Mouse (Mus musculus): ENCODE measurements around the gene Slc6a9.

The Slc6a9 gene

DNA sequence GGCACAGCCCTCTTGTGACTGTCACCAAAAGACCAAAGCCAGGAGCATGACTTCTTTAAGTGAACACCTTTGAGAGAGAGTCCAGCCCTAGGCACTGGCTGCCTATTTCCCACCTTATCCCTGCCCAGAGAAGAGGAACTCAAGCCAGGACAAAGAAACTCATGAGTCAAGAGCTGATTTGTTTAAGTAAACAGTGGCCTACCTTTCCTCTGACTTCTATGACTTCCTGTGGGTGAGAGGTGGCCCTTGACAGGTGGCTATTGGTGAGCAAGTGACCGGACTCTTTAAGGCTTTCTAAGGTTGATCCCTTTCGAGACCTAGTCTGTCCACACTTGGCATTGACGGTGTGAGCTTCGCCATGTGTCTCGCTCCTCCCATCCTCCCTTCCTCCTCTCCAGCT, 6.5 kb downstream of the Slc6a9 start:
- DNase-seq (ENCODE audit: low spot score in 2 of 2) = no peak

- no peak for DNase-seq (ENCODE audit: low spot score in 2 of 2)
These were observed 7.3 kb downstream of the Slc6a9 start for GRCm38 (mm10) chr4:117841566-117841965.

GRCm38 (mm10) chr4:117843101-117843500, 8.8 kb downstream of the Slc6a9 start:
- no peak for DNase-seq (ENCODE audit: low spot score in 2 of 2)

GRCm38 (mm10) chr4:117844467-117844866, 10.2 kb downstream of the Slc6a9 start:
- DNase-seq (ENCODE audit: low spot score in 2 of 2) = no peak

- no peak for DNase-seq (ENCODE audit: low spot score in 2 of 2)
These were observed 11.0 kb downstream of the Slc6a9 start for GRCm38 (mm10) chr4:117845316-117845715.

GRCm38 (mm10) chr4:117846261-117846660, 12.0 kb downstream of the Slc6a9 start:
- DNase-seq (ENCODE audit: low spot score in 2 of 2) = no peak

DNA sequence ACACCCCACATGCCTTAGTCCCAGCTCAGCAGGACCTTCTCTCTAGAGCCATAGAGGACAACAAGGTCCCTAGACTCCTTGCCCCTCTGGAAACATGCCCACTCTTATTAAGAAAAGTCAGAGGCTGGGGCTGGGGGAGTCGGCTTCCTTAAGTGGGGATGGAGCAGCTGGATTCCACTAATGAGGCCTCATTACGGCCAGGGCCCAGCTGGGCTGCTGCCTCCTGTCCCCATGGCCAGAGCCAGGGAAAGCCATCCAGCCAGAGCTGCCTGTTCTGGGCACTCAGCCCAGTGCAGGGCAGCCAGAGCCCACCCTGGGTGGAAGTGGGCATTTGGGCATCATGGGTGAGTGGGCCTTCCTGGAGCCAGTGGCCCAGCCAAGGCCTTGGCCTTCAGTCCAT, 12.7 kb downstream of the Slc6a9 start:
- no peak for DNase-seq (ENCODE audit: low spot score in 2 of 2)

DNA sequence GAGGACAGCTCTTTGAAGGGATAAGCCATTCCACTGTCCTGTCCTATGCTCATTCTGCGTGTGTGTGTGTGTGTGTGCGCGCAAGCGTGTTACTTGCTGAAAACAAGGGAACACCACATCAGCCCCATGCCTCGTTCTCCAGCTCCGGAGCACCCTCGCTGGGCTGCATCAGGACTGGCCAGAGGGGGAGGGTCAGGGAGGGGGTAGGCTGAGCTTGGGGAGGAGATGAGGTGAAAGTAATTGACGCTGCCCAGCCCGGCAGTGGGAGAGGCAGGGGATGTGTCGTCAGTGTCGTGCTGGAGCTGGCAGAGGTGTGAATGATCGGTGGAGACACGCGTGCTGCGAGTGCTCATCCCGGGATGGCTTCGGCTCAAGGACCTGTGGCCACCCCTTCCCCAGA, 14.8 kb downstream of the Slc6a9 start:
- DNase-seq (ENCODE audit: low spot score in 2 of 2) = no peak

DNA sequence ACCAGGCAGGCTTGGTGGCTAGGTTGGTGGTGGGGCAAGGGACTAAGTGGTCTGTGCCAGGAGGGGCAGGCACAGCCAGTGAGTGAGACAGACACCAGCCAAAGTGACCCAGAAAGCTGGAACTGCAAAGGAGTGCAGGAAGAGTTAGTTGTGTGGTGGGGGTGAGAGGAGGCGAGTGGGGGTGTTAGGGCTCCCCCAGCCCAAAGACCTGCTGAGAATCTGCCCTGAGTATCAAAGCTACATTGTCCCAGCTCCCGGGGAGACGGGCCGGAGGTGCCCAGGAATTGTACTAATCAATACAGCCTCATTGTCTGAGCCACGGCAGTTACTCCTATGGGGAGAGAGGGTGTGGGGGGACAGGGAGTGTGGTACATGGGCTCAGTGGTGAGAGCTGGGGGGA, 15.2 kb downstream of the Slc6a9 start:
- DNase-seq (ENCODE audit: low spot score in 2 of 2) = no peak

- no peak for DNase-seq (ENCODE audit: low spot score in 2 of 2)
These were observed 15.9 kb downstream of the Slc6a9 start for GRCm38 (mm10) chr4:117850176-117850575.

DNA sequence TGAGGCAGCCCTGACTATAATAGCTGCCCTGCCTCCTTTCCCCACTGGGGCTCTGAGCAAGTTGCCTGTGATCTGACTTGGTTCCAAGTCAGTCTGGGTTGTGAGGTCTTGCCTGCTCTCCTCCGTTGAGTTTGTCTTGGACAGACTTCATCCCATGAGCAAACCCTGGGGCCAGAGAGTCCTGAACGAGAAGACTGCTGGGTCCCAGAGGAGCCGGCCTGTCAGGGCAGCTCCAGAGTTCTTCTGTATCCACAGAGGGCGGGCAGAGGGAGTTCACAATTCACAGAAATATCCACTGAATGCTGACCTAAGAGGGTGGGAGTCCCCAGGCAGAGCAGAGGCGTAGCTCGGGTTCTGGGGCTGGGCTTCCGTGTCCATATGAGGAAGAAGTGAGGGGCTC, 16.6 kb downstream of the Slc6a9 start:
- no peak for DNase-seq (ENCODE audit: low spot score in 2 of 2)

- no peak for DNase-seq (ENCODE audit: low spot score in 2 of 2)
These were observed 18.0 kb downstream of the Slc6a9 start for GRCm38 (mm10) chr4:117852152-117852868.

- no peak for DNase-seq (ENCODE audit: low spot score in 2 of 2)
These were observed 20.8 kb downstream of the Slc6a9 start for GRCm38 (mm10) chr4:117855146-117855545.

GRCm38 (mm10) chr4:117858794-117859193, 24.5 kb downstream of the Slc6a9 start:
- peak; percentile 59 to 79 for DNase-seq (ENCODE audit: low spot score in 2 of 2)

DNA sequence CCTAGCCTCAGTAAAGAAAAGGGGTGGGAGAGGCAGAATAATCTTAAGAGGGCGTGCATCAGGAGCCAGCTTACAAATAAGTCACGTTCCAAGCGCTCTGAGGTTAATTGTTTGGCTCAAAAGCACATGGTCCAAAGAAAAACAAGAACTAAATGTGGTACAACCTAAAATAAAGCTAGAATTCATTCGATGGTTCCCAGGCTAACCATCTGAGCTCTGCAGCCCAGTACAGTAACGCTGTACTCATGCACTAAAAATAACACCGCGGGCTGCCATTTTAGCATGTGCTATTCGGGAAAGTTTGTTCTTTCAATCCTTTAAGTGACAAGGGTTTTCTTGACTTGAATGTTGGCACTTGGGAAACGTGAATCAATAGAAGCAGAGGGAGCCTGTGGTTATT, 26.3 kb downstream of the Slc6a9 start:
- DNase-seq (ENCODE audit: low spot score in 2 of 2) = no peak

DNA sequence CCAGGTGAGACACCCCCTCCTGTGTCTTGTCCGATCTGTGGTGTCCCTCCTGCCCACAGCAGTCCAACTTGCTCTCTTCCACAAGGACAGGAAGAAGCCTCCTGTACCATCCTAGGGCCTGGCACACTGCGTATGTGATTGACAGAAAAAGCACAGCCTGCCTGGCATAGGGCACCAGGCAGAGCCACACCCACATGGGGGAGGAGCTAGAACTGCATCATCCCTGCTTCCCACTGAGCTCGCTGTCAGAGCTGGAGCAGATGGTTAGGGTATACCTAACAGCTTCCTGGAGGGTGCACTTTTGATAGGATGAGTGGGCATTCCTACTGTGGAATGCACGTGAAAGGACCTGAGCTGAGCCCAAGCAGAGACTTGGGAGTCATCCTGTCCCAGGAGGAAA, 28.5 kb downstream of the Slc6a9 start:
- DNase-seq (ENCODE audit: low spot score in 2 of 2) = no peak

DNA sequence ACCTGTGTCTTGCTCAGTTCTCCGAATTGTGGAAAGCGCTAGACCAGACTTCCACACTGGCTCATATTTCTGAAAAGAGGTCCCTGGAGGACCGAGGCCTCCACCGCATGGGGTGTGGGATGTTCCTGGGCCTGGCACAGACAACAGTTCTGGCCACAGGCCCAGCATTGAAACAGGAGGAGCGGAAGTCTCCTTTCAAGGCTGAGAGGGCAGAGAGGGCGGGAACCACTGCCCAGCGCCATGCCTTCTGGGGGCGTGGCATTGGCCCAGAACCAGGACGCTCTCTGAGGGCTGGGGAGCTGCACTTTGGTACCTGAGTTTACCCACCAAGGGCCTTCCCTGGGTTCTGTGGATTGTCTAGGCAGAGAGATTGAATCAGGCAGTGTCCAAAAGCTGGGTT, 31.8 kb downstream of the Slc6a9 start:
- DNase-seq (ENCODE audit: low spot score in 2 of 2) = peak in 1 of 2 experiments; percentile 47

DNA sequence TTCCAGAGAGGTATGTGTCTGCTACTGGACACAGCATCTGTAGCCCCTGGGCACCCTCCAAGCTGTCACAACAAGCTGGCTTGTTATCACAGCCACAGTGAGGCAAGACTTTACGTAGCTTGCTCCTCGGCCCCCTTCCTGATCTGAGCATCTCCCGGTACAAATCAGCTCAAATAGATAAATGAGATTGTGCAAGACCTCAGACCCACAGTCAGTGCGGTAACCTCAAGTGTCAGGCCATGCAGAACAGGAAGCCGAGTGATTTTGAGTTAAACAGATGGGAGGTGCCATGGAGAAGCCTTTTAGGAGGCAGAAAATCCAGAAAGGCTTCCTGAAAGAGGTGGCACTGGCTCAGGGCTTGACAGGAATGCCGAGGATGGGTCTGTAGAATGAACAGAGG, 32.7 kb downstream of the Slc6a9 start:
- DNase-seq (ENCODE audit: low spot score in 2 of 2) = no peak

GRCm38 (mm10) chr4:117867823-117868222, 33.5 kb downstream of the Slc6a9 start:
- DNase-seq (ENCODE audit: low spot score in 2 of 2) = peak in 1 of 2 experiments; percentile 79

DNA sequence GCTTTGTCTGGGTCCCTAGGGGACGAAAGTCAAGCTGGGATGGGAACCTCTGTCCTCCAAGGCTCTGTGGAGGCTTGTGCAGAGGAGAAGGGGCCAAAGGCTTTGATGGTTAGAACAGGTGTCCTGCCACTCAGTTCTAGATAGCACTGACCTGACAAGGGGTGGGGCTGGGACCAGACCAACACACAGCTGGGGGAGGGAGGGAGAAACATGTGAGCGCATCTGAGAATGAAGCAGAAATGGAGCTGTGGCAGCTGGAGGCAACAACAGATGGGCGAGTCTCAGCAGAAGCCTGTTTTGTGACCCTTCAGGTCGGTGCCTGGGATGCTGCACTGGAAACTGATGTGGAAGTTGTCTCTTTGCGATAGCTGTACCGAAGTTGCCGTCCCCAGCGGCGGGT, 35.0 kb downstream of the Slc6a9 start:
- no peak for DNase-seq (ENCODE audit: low spot score in 2 of 2)

DNA sequence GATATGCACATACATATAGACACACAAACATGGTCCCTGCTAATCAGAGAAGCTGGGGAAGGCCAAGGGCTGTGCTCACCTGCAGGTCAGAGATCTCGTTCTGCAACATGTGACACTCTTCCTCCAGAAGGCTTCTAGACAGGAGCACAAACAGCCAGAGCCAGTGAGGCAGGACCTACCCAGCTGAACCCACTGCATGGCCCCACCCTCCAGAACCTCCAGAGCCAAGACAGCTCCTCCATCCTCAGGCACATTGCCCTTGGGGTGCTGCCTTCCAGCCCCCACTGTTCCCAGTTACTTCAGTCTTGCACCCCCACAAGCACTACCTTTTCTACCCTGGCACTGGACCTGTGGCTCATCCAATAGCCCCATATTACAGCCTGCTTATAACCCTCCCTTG, 36.1 kb downstream of the Slc6a9 start:
- no peak for DNase-seq (ENCODE audit: low spot score in 2 of 2)

GRCm38 (mm10) chr4:117871787-117872186, 37.5 kb downstream of the Slc6a9 start:
- no peak for DNase-seq (ENCODE audit: low spot score in 2 of 2)

DNA sequence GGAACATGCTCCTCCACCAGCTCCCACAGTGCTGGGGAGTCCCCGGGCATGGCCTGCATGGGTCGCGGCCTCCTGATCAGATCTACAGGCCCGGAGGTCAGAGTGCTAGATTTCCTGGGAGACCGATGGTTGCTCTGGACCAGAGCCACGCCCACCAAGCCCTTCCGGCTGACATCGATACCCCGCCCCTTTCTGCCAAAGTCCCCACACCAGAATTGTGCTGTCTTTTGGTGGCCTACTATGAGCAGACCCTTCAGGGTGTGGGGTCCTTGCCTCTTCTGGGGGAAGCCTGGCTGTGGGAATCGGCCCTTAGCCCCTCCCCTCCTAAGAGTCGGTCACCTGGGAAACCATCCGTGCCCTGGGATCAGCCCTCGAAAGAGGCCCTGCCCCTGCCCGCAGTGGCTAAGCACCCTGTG, 38.2 kb downstream of the Slc6a9 start, which contains the start of gene Ccdc24:
Ccdc24 (minus strand) TSS at position 87 of the 416 bp plus-strand sequence.
- no peak for DNase-seq (ENCODE audit: low spot score in 2 of 2)

- no peak for DNase-seq (ENCODE audit: low spot score in 2 of 2)
These were observed 39.3 kb downstream of the Slc6a9 start for GRCm38 (mm10) chr4:117873615-117874014.
